Mouse (Mus musculus) midbrain, embryonic 12.5 days (tissue): ENCODE measurements around the gene Olfr690. TPM values are rescaled to one million over a fixed set of nuclear protein-coding genes. Genes with fewer than 3 reads are reported as not detected.
"Not testable (repeated sequence)": the region's sequence is repeated elsewhere in the genome, so short reads cannot be mapped to it uniquely, and the experiment has no call there.

Experiments
- ATAC-seq: fragments of 200-750 bp; cut with Nextera tagmentation; 2 replicates; pipeline ENCODE4 v1.8.0; 2017; ENCODE audit warnings: low read depth, moderate TSS enrichment, moderate library complexity; ENCODE audit not compliant: low FRiP score
- H3K27ac ChIP-seq: fragments of 300-500 bp; sonication (generic); replicated peaks from 2 replicates; pipeline ENCODE4 v1.5.1; 2016; ENCODE audit warnings: mild to moderate bottlenecking
- H3K27me3 ChIP-seq: fragments of 300-500 bp; sonication (generic); 2 replicates; pipeline ENCODE4 v1.6.1; 2016; ENCODE audit warnings: mild to moderate bottlenecking
- H3K36me3 ChIP-seq: fragments of 300-500 bp; sonication (generic); 2 replicates; pipeline ENCODE4 v1.6.1; 2016
- H3K4me1 ChIP-seq: fragments of 300-500 bp; sonication (generic); 2 replicates; pipeline ENCODE4 v1.6.1; 2016
- H3K4me2 ChIP-seq: fragments of 300-500 bp; sonication (generic); replicated peaks from 2 replicates; pipeline ENCODE4 v1.6.1; 2016; ENCODE audit warnings: mild to moderate bottlenecking, moderate library complexity
- H3K4me3 ChIP-seq: fragments of 300-500 bp; sonication (generic); 2 replicates; pipeline ENCODE4 v1.5.1; 2016; ENCODE audit warnings: mild to moderate bottlenecking
- H3K9ac ChIP-seq: fragments of 300-500 bp; sonication (generic); replicated peaks from 2 replicates; pipeline ENCODE4 v1.6.1; 2016; ENCODE audit warnings: mild to moderate bottlenecking, moderate library complexity
- H3K9me3 ChIP-seq: fragments of 300-500 bp; sonication (generic); 2 replicates; pipeline ENCODE4 v1.6.1; 2016; ENCODE audit warnings: mild to moderate bottlenecking
- WGBS: fragments of 180-500 bp; shearing (Covaris S2); methylation state at CpG from one replicate; pipeline ENCODE4 v1.1.7; 2016; 5-methylcytosine and 5-hydroxymethylcytosine counted together
- polyA plus RNA-seq: library from polyadenylated mRNA; unstranded; fragments of >200 nt; fragmentation: Nextera tagmentation; extraction: Ambion mirVana; gene quantifications from 2 replicates; pipeline ENCODE4 v1.2.1, GENCODE M21; 2016

Olfr690 gene
- polyA plus RNA-seq = not detected in 2 replicates

DNA sequence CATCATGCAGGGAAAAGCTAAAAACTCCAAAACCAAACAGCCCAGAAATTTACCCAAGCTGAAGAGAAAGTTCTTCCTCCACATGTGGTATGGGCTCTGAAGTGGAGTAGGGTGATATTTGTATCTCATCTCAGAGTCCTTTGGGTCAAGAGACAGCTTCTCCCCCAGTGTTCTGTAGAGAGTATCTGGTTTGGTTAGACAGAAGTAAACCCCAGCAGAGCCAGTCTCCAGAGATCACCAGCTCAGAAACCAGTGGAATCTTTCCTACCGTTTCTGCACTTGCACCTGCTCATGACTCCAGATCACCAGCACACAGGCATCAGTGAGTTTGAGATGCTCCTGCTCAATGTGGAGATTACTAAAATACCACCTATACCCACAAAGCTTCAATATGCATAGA is at the start of gene Olfr690:
TSS of gene Olfr690 (minus strand) at position 101 of the 400 bp plus-strand sequence.
- no peak within 1 kb of the TSS for H3K4me2 ChIP-seq
- 79% methylated on average over 1 of the region's 1 CpGs for WGBS
- no peaks in the 10 kb centered on the region for H3K9me3 ChIP-seq
- H3K27ac ChIP-seq = no peak within 1 kb of the TSS
- ATAC-seq = no peak
- no peak within 1 kb of the TSS for H3K9ac ChIP-seq
- H3K27me3 ChIP-seq = no peaks in the 10 kb centered on the region
- no peaks in the 10 kb centered on the region for H3K4me1 ChIP-seq
- no peak within 1 kb of the TSS for H3K4me3 ChIP-seq
- no peaks in the 10 kb centered on the region for H3K36me3 ChIP-seq

DNA sequence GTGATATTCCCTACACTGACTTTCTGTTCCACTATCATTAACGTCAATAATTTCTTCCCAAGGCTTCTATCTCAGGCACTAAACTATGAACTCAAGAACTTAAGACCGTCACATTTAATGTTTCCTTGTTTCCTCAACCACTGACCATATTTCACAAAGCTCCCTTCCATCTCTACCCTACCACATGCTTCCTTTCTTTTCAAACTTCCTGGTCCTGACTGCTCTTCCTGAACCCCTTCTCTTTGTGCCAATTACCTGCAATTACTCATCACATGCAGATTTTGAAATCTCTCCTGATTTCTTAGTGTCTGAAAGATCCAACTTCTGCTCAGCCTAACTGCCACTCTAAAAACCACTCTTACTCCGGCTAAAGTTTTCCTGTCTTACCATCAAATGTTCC is 46.4 kb upstream of the Olfr690 start:
- H3K9me3 ChIP-seq = no peaks in the 10 kb centered on the region
- H3K36me3 ChIP-seq = peaks cover 82% of the 10 kb centered on the region
- no peak for ATAC-seq
- no peaks in the 10 kb centered on the region for H3K27me3 ChIP-seq
- no peak overlapping the region for H3K4me3 ChIP-seq
- H3K4me1 ChIP-seq = no peaks in the 10 kb centered on the region
- no peak overlapping the region for H3K4me2 ChIP-seq
- H3K9ac ChIP-seq = no peak overlapping the region
- no peak overlapping the region for H3K27ac ChIP-seq
- 96% methylated on average over 3 of the region's 3 CpGs for WGBS

DNA sequence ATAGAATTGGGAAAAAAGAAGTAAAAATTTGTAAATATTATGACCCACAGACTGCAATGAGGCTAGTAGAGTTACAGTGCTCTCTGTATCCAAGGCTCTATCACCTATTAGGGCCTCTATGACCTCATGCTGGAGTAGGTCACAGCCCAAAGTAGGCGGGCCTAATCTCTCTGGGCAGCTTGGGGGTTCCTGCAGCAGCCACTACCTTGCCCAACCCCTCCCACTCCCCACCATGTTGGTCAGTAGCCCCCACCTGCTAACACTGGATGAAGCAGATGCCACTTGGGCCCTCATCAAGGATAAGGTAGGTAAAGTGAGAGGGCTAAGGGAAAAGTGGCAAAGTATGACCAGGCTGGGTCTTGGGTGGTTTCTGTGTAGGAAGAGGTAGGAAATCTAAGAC is 41.0 kb upstream of the Olfr690 start, which contains the start of gene Gm5901:
TSS of gene Gm5901 (plus strand) at position 173 of the 400 bp plus-strand sequence.
- 93% methylated on average over 1 of the region's 1 CpGs for WGBS
- Histone ChIP-seq H3K9ac (no peak within 1 kb of the TSS), H3K4me2 (no peak within 1 kb of the TSS), H3K4me1 (no peaks in the 10 kb centered on the region), H3K9me3 (no peaks in the 10 kb centered on the region), H3K4me3 (no peak within 1 kb of the TSS), H3K27me3 (no peaks in the 10 kb centered on the region), H3K36me3 (peaks cover 51% of the 10 kb centered on the region), H3K27ac (no peak within 1 kb of the TSS)
- no peak for ATAC-seq

DNA sequence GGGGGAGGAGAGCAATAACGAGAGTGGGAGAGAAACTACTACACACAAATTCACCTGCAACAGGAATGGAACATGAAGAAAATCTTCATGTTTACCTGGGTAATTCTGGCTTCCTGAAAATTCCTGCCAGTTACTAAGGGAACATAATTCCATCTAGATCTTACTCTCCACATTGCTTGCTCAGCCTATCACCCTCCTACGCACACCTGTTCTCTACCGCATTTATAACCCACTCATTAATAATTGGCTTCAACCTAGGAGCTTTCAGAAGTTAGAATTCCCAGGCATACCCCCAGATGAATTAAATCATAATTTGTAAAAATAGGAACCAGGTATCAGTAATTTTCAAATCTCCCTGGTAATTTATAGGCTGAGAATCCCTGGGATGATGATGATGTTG is 40.1 kb upstream of the Olfr690 start:
- Histone ChIP-seq H3K27ac (no peak overlapping the region), H3K4me2 (no peak overlapping the region), H3K9me3 (no peaks in the 10 kb centered on the region), H3K9ac (no peak overlapping the region), H3K4me1 (no peaks in the 10 kb centered on the region), H3K27me3 (no peaks in the 10 kb centered on the region), H3K36me3 (peaks cover 42% of the 10 kb centered on the region), H3K4me3 (no peak overlapping the region)
- WGBS = 98% methylated on average over 3 of the region's 3 CpGs
- no peak for ATAC-seq

DNA sequence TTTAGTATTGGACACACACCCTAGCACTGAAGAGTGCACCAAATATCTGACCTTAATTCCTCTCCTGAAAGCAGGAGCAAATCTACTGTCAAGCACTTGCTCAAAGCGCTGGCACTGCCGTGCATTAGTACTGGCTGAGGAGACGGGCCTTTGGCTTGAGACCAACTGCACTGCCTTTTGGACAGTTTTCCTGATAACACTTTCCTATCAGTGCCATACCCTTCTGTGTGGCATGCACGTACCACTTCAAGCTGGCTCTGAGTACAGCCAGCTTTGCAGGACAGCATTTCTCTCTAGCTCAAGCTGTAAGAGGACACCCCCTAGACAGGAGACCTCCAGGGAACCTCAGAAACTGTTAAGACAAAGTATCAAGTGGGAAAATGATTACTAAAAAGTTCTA is 39.6 kb upstream of the Olfr690 start:
- Histone ChIP-seq H3K4me2 (no peak overlapping the region), H3K27ac (no peak overlapping the region), H3K4me1 (no peaks in the 10 kb centered on the region), H3K27me3 (no peaks in the 10 kb centered on the region), H3K4me3 (no peak overlapping the region), H3K9me3 (no peaks in the 10 kb centered on the region), H3K9ac (no peak overlapping the region), H3K36me3 (peaks cover 37% of the 10 kb centered on the region)
- no peak for ATAC-seq
- 95% methylated on average over 4 of the region's 4 CpGs for WGBS

DNA sequence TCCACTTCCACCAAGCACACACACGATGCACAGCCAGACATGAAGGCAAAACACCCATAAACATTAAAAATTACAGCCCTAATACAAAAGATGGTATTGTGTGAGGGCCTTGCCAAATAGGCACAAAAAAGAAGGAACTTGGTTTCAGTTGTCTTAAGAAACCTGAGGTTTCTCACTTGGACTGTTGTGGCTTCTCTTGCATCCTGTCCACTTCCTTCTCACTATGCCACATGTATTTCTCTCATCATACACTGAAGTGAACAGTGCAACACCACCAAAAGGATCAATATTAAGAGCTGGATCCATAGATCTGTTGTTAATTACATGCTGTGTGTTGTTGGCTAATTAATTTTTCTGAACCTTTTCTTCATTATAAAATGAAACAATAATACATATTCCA is 39.0 kb upstream of the Olfr690 start:
- no peak for ATAC-seq
- peaks cover 31% of the 10 kb centered on the region for H3K36me3 ChIP-seq

DNA sequence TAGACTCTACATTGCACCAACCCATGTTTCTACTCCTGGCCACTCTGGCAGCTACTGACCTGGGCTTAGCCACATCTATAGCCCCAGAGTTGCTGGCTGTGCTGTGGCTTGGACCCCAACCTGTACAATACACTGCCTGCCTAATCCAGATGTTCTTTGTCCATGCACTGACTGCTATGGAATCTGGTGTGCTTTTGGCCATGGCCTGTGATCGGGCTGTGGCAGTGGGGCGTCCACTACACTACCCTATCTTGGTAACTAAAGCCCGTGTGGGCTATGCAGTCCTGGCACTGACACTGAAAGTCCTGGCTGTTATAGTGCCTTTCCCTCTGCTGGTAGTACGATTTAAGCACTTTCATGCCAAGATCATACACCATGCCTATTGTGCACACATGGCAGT is 34.6 kb upstream of the Olfr690 start:
- peaks cover 5% of the 10 kb centered on the region; the same call in 1 of the 2 replicates for H3K36me3 ChIP-seq
- no peaks in the 10 kb centered on the region for H3K4me1 ChIP-seq
- no peak overlapping the region for H3K9ac ChIP-seq
- ATAC-seq = no peak
- no peak overlapping the region for H3K4me3 ChIP-seq
- H3K27ac ChIP-seq = no peak overlapping the region
- H3K9me3 ChIP-seq = no peaks in the 10 kb centered on the region
- 95% methylated on average over 4 of the region's 4 CpGs for WGBS
- H3K27me3 ChIP-seq = no peaks in the 10 kb centered on the region
- H3K4me2 ChIP-seq = no peak overlapping the region

More for the DNA sequence above, 39.0 kb upstream of the Olfr690 start:
- WGBS = 88% methylated on average over 1 of the region's 1 CpGs
- Histone ChIP-seq H3K4me3 (no peak overlapping the region), H3K4me2 (no peak overlapping the region), H3K9ac (no peak overlapping the region), H3K27me3 (no peaks in the 10 kb centered on the region), H3K27ac (no peak overlapping the region), H3K9me3 (no peaks in the 10 kb centered on the region), H3K4me1 (no peaks in the 10 kb centered on the region)

DNA sequence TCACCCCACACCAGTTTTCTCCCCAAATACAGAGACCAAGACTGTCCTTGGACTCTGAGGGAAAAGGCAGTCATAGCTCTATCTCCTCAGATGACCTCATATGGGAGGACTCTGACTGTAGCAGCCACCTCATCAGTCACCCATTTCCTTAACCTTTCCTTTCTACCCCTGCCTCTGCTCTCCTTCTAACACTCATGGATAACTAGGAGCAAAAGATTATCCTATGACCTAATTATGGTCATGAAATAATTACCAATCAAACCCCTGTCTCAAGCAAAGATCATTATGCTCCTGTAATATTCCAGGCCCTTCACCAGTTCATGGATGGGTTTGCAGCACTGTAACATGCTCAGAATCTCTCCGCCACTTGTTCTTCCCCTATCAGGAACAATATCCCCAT is 34.0 kb upstream of the Olfr690 start, which contains the start of gene Olfr692:
TSS of gene Olfr692 (plus strand) at position 301 of the 400 bp plus-strand sequence.
- Histone ChIP-seq H3K9ac (no peak within 1 kb of the TSS), H3K27me3 (no peaks in the 10 kb centered on the region), H3K36me3 (no peaks in the 10 kb centered on the region), H3K4me3 (no peak within 1 kb of the TSS), H3K4me1 (no peaks in the 10 kb centered on the region), H3K4me2 (no peak within 1 kb of the TSS), H3K9me3 (no peaks in the 10 kb centered on the region), H3K27ac (no peak within 1 kb of the TSS)
- ATAC-seq = no peak
- WGBS = 100% methylated on average over 1 of the region's 1 CpGs

DNA sequence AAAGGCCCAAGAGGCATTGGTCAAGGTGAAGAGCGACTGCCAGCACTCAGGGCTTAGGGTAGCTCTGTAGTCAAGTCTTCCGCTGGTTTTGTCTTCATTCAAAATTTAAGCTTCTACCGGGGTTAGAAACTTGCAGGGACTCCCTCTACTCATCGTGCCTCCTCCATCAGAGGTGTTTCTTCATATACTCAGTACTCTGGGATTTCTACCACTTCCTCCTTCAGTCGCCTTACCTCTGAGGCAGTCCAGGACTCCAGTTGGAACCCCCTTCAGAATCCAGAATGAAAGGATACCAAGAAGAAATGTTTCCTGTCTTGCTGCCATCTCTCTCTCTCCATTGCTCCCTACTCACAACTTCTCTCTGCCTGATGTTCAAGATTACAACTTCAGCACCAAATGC is 33.4 kb upstream of the Olfr690 start:
- Histone ChIP-seq H3K4me2 (no peak overlapping the region), H3K36me3 (no peaks in the 10 kb centered on the region), H3K4me3 (no peak overlapping the region), H3K27ac (no peak overlapping the region), H3K9me3 (no peaks in the 10 kb centered on the region), H3K4me1 (no peaks in the 10 kb centered on the region), H3K9ac (no peak overlapping the region), H3K27me3 (no peaks in the 10 kb centered on the region)
- WGBS = 84% methylated on average over 5 of the region's 5 CpGs
- ATAC-seq = no peak

DNA sequence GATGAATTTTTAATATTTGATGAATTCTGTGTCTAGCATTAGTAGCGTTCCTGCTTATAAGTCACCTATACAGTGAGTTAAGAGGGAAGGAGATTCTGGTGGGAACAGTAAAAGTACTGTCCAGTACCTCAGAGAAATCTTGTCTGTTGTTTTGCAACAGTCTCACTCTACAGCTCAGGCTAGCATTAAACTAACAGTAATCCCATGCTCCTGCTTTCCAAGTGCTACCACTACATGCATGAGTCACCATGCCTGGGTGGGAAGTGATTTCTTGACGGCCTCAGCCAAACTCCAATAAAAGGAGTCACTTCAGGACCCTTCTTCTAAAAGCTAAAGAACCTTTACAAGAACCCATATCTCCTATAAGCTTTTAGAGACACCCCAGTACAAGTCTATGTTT is 27.8 kb upstream of the Olfr690 start:
- no peak overlapping the region for H3K27ac ChIP-seq
- WGBS = 81% methylated on average over 2 of the region's 2 CpGs
- H3K4me3 ChIP-seq = no peak overlapping the region
- no peaks in the 10 kb centered on the region for H3K4me1 ChIP-seq
- no peaks in the 10 kb centered on the region for H3K9me3 ChIP-seq
- H3K36me3 ChIP-seq = no peaks in the 10 kb centered on the region
- no peaks in the 10 kb centered on the region for H3K27me3 ChIP-seq
- H3K4me2 ChIP-seq = no peak overlapping the region
- ATAC-seq = no peak
- no peak overlapping the region for H3K9ac ChIP-seq

DNA sequence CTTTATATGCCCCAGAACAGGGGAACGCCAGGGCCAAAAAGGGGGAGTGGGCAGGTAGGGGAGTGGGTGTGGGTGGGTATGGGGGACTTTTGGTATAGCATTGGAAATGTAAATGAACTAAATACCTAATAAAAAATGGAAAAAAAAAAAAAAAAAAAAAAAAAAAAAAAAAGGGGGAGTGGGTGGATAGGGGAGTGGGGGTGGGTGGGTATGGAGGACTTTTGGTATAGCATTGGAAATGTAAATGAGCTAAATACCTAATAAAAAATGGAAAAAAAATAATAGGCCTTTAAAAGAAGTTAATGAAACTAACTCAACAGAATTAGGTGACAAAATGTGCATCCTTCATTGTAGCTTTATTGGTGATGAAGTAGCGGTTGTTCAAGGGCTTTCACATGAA is 22.6 kb upstream of the Olfr690 start:
- not testable (repeated sequence) for H3K9ac ChIP-seq, H3K27me3 ChIP-seq, H3K36me3 ChIP-seq, H3K27ac ChIP-seq, H3K4me2 ChIP-seq, H3K9me3 ChIP-seq, H3K4me1 ChIP-seq, H3K4me3 ChIP-seq
- WGBS = 97% methylated on average over 1 of the region's 2 CpGs
- ATAC-seq = peak; percentile 92

DNA sequence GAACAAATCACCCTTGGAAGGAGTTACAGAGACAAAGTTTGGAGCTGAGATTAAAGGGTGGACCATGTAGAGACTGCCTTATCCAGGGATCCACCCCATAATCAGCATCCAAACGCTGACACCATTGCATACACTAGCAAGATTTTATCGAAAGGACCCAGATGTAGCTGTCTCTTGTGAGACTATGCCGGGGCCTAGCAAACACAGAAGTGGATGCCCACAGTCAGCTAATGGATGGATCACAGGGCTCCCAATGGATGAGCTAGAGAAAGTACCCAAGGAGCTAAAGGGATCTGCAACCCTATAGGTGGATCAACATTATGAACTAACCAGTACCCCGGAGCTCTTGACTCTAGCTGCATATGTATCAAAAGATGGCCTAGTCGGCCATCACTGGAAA is 22.2 kb upstream of the Olfr690 start:
- not testable (repeated sequence) for H3K36me3 ChIP-seq, H3K27me3 ChIP-seq, H3K4me1 ChIP-seq, H3K4me2 ChIP-seq, H3K4me3 ChIP-seq, H3K9me3 ChIP-seq, H3K9ac ChIP-seq, H3K27ac ChIP-seq
- ATAC-seq = peak; percentile 62
- WGBS = no CpG with 5 or more reads among the region's 5 CpGs

DNA sequence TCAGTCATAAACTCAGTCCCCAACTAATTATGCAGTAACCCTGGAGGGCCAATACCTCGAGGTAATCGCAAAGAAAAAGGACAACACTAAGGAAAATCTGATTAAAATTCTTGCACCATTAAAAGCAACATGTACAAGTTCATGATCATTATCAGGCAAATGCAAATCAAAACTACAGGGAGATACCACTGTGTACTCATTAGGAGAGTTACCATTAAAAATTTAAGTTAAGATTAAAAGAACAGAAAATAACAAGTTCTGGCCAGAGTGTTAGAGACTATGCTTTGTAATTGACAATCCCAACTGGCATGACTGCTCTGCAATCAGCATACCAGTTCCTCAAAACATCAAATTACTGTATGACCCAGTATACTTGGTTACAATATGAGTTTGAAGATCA is 8.8 kb upstream of the Olfr690 start:
- Histone ChIP-seq H3K9me3 (no peaks in the 10 kb centered on the region), H3K36me3 (no peaks in the 10 kb centered on the region), H3K27me3 (no peaks in the 10 kb centered on the region), H3K4me3 (no peak overlapping the region), H3K4me2 (no peak overlapping the region), H3K4me1 (no peaks in the 10 kb centered on the region), H3K9ac (no peak overlapping the region), H3K27ac (no peak overlapping the region)
- ATAC-seq = no peak
- 79% methylated on average over 2 of the region's 2 CpGs for WGBS
